Mouse (Mus musculus) bone marrow macrophage, adult 2 months (primary cell): Measurements from ENCODE around the gene Phactr2. TPM values are rescaled to one million over a fixed set of nuclear protein-coding genes. Genes with fewer than 3 reads are reported as not detected.

Experiments
- H3K27ac ChIP-seq: 2 replicates; pipeline ENCODE4 v1.5.1; 2012; ENCODE audit warnings: low read depth, low read length; ENCODE audit not compliant: insufficient read depth
- H3K4me1 ChIP-seq: 2 replicates; pipeline ENCODE4 v1.6.1; 2012; ENCODE audit warnings: low read length; ENCODE audit not compliant: control insufficient read depth, insufficient read depth
- H3K4me3 ChIP-seq: 2 replicates; pipeline ENCODE4 v1.5.1; 2012; ENCODE audit warnings: mild to moderate bottlenecking, low read length, moderate library complexity; ENCODE audit not compliant: insufficient read depth
- CTCF ChIP-seq: IDR thresholded peaks from 2 replicates; pipeline ENCODE4 v1.5.1; 2012; ENCODE audit warnings: low read depth, mild to moderate bottlenecking, low read length, moderate library complexity
- POLR2A ChIP-seq: IDR thresholded peaks from 2 replicates; pipeline ENCODE4 v1.6.1; 2012; ENCODE audit warnings: mild to moderate bottlenecking, low read depth, low read length, borderline replicate concordance
- polyA plus RNA-seq: library from polyadenylated mRNA; stranded (reverse); fragments of >200 nt; gene quantifications from 2 replicates; pipeline ENCODE4 v1.2.4, GENCODE M21; 2012; ENCODE audit not compliant: missing spikeins, insufficient read depth, insufficient read length

The Phactr2 gene
- 25.7 and 26.0 TPM in 2 replicates for polyA plus RNA-seq

- Histone ChIP-seq H3K27ac (no peak within 1 kb of the TSS), H3K4me3 (peak within 1 kb of the TSS; percentile 80), H3K4me1 (peaks cover 17% of the 10 kb centered on the region)
- TF ChIP-seq POLR2A, result no peak
- no peak for TF ChIP-seq CTCF
These were observed at the start of gene Phactr2 for GRCm38 (mm10) chr10:13473833-13474567. Gene Phactr2 (minus strand): TSS chr10:13474412.

GRCm38 (mm10) chr10:13521857-13522256 lies 47.6 kb upstream of the Phactr2 start:
- no peak overlapping the region for H3K27ac ChIP-seq
- TF ChIP-seq CTCF, result no peak
- TF ChIP-seq POLR2A, result no peak

GRCm38 (mm10) chr10:13502371-13502770 lies 28.2 kb upstream of the Phactr2 start:
- peaks cover 35% of the 10 kb centered on the region for H3K4me1 ChIP-seq
- H3K4me3 ChIP-seq, result peak overlapping the region; percentile 11; the same call in 1 of the 2 replicates
- no peak overlapping the region for H3K27ac ChIP-seq
- TF ChIP-seq CTCF, result no peak
- no peak for TF ChIP-seq POLR2A

More at GRCm38 (mm10) chr10:13521857-13522256, 47.6 kb upstream of the Phactr2 start:
- Histone ChIP-seq H3K4me1 (peaks cover 3% of the 10 kb centered on the region), H3K4me3 (no peak overlapping the region)

GRCm38 (mm10) chr10:13501533-13501932 lies 27.3 kb upstream of the Phactr2 start:
- H3K4me1 ChIP-seq, result peaks cover 40% of the 10 kb centered on the region
- peak overlapping the region; percentile 83 for H3K4me3 ChIP-seq
- peak overlapping the region; percentile 93 for H3K27ac ChIP-seq

GRCm38 (mm10) chr10:13500938-13501496 lies 26.8 kb upstream of the Phactr2 start:
- H3K4me3 ChIP-seq, result peak overlapping the region; percentile 83
- peaks cover 45% of the 10 kb centered on the region for H3K4me1 ChIP-seq
- TF ChIP-seq CTCF (no peak), POLR2A (no peak)
- peak overlapping the region; percentile 93 for H3K27ac ChIP-seq

- Histone ChIP-seq H3K4me1 (peaks cover 45% of the 10 kb centered on the region), H3K27ac (peak overlapping the region; percentile 93), H3K4me3 (peak overlapping the region; percentile 83)
- no peak for TF ChIP-seq POLR2A
- TF ChIP-seq CTCF, result no peak
These were observed 26.3 kb upstream of the Phactr2 start for GRCm38 (mm10) chr10:13500473-13500872.

GRCm38 (mm10) chr10:13499331-13499730 lies 25.1 kb upstream of the Phactr2 start, which contains the start of gene Fuca2:
Gene Fuca2 (plus strand): TSS chr10:13499540.
- TF ChIP-seq POLR2A, result no peak
- TF ChIP-seq CTCF, result no peak
- H3K4me3 ChIP-seq, result peak within 1 kb of the TSS; percentile 22; the same call in 1 of the 2 replicates
- peaks cover 45% of the 10 kb centered on the region for H3K4me1 ChIP-seq
- H3K27ac ChIP-seq, result peak within 1 kb of the TSS; percentile 93

GRCm38 (mm10) chr10:13496315-13496714 lies 22.1 kb upstream of the Phactr2 start:
- H3K4me3 ChIP-seq, result no peak overlapping the region
- no peak overlapping the region for H3K27ac ChIP-seq
- TF ChIP-seq CTCF, result no peak
- TF ChIP-seq POLR2A, result no peak
- peaks cover 39% of the 10 kb centered on the region for H3K4me1 ChIP-seq

- Histone ChIP-seq H3K4me1 (peaks cover 25% of the 10 kb centered on the region), H3K4me3 (no peak overlapping the region), H3K27ac (no peak overlapping the region)
- TF ChIP-seq POLR2A (no peak), CTCF (no peak)
These were observed 19.9 kb upstream of the Phactr2 start for GRCm38 (mm10) chr10:13493978-13494686.
